25 mouse cellular contexts compared by ENCODE assay signal in genomic region chr2:129569556-129569955, GRCm38 (mm10). TPM values are rescaled to one million over a fixed set of nuclear protein-coding genes. Genes with fewer than 3 reads are reported as not detected.
"Had no signal": no experiment of that assay in that cellular context is flagged by ENCODE, and none has a peak within 500 bp of the region (broad histone marks: within the 10 kb centered on the region; RNA-seq: fewer than 3 reads in every experiment).

No protein-coding gene starts in this region.

- H3K27ac ChIP-seq: midbrain, embryonic 10.5 days; midbrain, embryonic 12.5 days; neural tube, embryonic 13.5 days; neural tube, embryonic 15.5 days had no signal

- ATAC-seq: midbrain, embryonic 16.5 days had no signal

- H3K4me3 ChIP-seq: midbrain, embryonic 10.5 days; midbrain, embryonic 12.5 days; myocyte; neural tube, embryonic 13.5 days; neural tube, embryonic 15.5 days had no signal

- H3K36me3 ChIP-seq: midbrain, embryonic 10.5 days; midbrain, embryonic 12.5 days; neural tube, embryonic 13.5 days; neural tube, embryonic 15.5 days had no signal

- H3K9ac ChIP-seq: lung, embryonic 14.5 days; midbrain, embryonic 12.5 days; neural tube, embryonic 13.5 days; neural tube, embryonic 15.5 days had no signal

- H3K4me2 ChIP-seq: lung, embryonic 14.5 days; midbrain, embryonic 12.5 days; neural tube, embryonic 13.5 days; neural tube, embryonic 15.5 days had no signal

- DNase-seq: lung, adult 18-20 months; lung, embryonic 14.5 days; lung, postnatal 10 days; lung, postnatal 4 days; midbrain, embryonic 14.5 days; retina, postnatal 1 day; right cerebral cortex, postnatal 25 days; right cerebral cortex, postnatal 4 days; spleen, adult 18-20 months; thymus, adult 18-20 months; thymus, postnatal 14 days; thymus, postnatal 36 days had no signal

- H3K27me3 ChIP-seq: neural tube, embryonic 15.5 days had no signal

- H3K9me3 ChIP-seq: midbrain, embryonic 10.5 days; midbrain, embryonic 12.5 days; neural tube, embryonic 13.5 days; neural tube, embryonic 15.5 days had no signal

RNA-seq across cellular contexts. Expression of gene F830045P16Rik, which starts 33.2 kb away (rescaled TPM):
- total RNA-seq: megakaryocyte, adult 5-6 weeks had no signal
- polyA plus RNA-seq: lung, embryonic 14.5 days; lung, embryonic 16.5 days; midbrain, embryonic 10.5 days; midbrain, embryonic 12.5 days; midbrain, embryonic 14.5 days; midbrain, embryonic 16.5 days; myocyte; neural tube, embryonic 11.5 days; neural tube, embryonic 13.5 days; neural tube, embryonic 15.5 days; small intestine, adult 2 months; stomach, embryonic 14.5 days; stomach, embryonic 16.5 days; thymus, postnatal 0 days had no signal
